Mouse (Mus musculus): ENCODE measurements around the gene Tbx15. TPM values are rescaled to one million over a fixed set of nuclear protein-coding genes. Genes with fewer than 3 reads are reported as not detected.

The Tbx15 gene
- total RNA-seq (2022): under 1 TPM; 0.88 to 0.98 (median 0.93) TPM

DNA sequence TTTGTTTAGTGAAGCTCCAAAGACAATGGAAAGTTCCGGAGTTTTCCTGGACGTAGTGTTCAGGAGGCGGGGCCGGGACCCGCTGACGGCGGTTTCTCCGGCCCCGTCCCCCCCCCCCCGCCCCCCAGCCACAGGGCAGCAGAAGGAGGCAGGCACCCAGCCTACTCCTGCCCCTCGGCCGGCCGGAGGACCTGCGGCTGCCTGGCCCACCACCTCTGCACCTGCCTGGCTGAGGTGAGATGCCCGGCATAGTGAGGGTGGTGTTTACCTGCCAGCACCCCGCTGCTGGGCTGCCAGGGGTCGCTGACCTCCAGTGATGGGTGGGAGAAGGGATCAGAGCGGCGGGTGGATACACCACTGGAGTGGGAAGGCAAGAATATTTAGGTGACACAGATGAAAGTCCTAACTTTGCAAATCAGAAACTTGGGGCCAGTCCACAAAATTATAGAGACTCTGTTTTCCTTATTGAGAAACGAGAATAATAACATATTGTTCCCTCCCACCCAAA is at the start of gene Tbx15:
Tbx15 (plus strand) TSS at position 169 of the 508 bp plus-strand sequence.
- DNase-seq (ENCODE audit: low spot score): no peak

GRCm38 (mm10) chr3:99193576-99193975 is 46.6 kb upstream of the Tbx15 start:
- DNase-seq (ENCODE audit: low spot score): no peak

GRCm38 (mm10) chr3:99203331-99203730 is 36.9 kb upstream of the Tbx15 start:
- no peak for DNase-seq (ENCODE audit: low spot score)

DNA sequence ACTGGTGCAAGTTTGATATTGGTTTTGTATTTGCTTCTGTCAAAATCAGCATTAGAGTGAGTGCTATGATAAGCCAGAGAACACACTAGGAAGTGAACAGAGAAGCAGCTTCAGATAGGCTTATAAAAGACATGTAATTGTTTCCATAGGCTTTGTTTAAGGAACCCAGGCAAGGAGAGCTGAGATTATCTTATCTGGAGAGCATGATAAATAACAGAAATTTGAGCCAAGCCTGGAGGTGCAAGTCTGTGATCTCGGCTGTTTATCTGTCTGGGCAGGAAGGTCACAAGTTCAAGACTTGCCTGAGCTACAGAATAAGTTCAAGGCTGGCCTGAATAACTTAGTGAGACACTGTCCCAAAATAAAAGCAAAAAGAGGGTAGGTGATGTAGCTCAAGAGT is 31.8 kb upstream of the Tbx15 start:
- no peak for DNase-seq (ENCODE audit: low spot score)

DNA sequence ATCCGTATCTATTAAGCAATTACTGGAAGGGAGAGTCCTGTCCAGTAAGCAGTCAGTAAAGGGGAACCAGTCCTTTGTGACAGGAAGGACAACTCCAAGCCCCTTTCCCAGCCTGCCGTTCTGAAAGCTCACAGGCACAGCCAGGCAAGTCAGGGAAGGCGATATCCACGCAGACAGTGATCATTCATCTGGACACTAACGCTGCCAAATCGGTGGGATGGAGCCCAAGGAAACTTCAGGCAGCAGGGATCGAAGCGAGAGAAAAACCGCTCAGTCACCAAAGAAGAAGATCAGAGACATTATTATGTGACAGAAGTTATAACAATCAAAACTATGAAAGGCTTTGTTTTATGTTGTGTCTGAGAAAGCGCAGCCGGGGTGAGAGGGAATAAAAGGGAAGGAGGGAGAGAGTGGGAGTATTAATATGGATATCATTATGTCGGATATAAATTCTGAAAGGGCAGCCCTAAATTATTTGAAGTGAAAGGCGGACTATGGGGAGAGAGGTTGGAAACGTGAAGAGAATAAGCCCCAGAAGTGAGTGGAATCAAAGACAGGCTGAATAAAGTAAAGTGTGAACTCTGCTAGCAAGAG is 29.0 kb upstream of the Tbx15 start:
- no peak for DNase-seq (ENCODE audit: low spot score)

GRCm38 (mm10) chr3:99227807-99228206 is 12.4 kb upstream of the Tbx15 start:
- no peak for DNase-seq (ENCODE audit: low spot score)

DNA sequence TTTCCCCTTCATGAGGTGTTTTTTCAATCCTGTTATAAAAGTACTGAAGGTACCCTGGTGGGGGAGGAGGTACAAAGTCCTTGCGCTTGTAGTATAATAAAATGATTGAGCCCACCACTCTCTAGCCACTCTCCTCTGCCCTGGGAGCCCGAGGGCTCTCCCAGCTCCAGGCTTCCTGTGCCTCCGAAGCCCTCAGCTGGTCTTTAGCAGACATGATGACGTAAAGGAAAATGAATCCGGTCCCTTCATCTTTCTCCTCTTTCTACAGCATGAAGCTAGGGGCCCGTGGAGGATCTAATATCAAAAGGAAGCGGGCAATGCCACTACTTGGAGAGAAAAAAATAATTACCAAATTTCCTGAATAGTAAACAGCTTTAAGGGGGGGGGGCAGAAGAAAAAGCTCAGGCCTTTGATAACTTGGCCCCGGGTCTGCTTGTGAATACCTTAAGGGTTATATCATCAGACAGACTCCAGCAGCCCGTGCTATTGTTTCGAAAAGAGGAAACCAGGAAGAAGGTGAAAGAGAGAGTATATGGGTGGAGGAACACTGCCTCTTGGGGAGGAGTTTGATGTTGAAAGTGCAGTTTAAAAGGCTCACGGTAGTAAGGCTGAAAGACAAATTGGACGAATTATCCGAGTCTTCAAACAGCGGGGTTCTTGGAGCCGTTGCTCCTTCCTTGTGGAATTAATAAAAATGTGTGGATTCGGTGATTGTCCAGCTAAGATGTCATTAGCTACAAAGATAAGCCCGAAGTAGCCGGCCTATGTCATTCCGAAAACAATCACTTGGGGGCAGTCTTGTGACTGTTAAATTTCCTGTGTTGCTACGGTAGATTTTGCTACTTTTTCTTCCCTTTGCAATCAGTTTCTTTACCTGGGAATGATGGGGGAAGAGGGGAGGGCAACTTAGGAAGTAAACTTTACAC is 6.5 kb upstream of the Tbx15 start:
- peak; percentile 31 for DNase-seq (ENCODE audit: low spot score)

DNA sequence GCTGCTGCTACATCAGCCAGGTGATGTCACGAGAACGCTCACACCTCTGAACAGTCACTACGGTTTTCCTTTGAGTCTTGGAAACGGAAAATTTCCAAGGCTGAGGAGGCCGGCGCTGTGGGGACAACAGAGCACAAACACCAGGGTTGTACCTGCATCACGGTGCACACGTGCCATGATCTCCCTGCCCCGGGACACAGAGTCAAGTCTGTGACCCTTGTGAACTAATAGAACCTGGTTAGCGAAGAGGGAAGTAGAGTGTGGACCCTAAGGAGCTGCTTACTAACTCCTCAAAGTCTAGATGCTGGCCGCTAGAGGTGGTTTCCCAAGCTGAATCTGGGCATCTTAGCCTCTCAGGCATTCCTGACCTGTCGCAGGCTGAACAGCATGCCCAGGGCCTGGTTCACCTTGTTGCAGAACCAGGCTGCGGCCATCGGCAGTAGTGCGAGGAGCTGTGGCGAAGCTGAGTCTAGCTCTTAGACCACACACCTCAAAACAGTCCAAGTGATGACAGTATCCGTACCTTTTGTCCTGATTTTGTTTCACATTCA is 5.8 kb upstream of the Tbx15 start:
- DNase-seq (ENCODE audit: low spot score): no peak

- DNase-seq (ENCODE audit: low spot score): no peak
These were observed 4.9 kb upstream of the Tbx15 start for GRCm38 (mm10) chr3:99235116-99235803.

DNA sequence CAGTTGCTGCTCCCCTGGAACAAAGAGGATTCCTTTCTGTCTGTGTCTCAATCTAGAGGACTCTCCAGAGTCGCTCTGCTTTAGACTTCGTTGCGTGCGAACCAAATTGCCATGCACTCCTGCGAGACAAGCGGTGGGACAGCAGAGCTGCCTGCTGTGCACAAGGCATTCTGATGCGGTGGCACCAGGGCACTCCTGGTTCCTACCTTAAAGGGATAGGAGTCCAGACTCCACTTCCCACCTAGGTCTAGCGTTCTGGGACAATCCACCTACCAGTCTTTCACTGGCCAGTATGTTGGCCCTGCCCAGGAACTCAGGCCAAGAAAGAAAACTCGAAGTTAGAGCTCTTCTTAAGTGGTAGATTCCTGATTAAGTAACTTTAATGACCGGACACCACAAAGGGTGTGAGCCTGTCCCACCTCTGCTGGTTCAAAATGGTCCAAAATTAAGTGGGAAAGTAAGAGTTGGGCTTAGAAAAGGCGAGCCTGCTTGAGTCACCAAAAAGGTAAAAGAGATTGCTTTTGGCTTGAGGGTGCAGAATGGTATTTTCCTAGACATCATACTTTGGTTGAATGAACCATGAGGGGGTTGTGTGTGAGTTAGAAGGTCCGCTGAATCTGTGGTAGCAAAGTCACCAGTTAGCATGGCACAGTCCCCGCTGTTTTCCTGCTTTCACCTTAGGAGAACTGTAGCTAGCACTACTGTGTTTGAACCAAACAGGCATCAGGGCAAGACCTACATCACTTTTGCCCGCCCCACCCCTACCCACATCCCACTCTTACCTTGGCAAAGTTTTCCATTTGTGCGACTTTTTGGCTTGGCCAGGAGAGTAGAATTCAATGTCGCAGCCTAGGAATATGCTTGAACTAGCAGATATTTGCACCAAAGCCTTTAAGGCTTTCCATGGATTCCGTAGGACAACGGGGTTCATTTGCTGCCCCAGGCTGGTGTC is 4.1 kb upstream of the Tbx15 start:
- no peak for DNase-seq (ENCODE audit: low spot score)

- DNase-seq (ENCODE audit: low spot score): no peak
These were observed 1.5 kb upstream of the Tbx15 start for GRCm38 (mm10) chr3:99238691-99239090.

DNA sequence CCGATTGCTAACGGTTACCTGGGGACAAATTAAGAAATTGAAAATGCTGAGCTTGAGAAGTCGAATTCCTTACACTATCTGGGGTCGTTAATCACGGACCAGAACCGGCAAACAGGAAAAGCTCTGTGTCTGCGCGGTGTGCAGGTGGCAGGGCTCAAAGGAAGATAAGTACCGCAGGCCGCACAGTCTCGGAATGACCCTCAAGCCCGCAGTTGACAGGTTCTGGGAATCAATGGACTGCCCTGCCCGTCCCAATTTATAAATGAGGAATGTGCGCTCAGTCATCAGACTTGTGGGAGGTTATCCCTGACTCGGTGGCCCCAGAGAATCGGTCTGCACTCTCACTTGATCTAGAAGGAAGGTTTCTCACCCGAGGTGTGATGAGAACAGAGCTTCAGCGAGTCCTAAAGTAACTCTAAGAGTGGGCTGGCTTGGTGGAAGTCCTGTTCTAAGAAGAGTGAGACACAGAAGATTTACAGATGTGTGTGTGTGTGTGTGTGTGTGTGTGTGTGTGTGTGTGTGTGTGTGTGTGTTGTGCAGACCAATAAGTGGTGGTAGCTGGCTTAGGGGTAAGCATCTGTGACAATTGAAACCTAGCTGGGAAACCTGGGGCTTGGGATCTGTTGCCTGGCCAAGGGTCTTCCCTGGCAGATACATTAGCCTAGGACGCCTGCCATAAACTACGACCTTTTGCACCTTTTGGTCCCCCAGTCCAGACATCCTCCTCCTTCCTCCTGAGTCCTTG is 708 bp upstream of the Tbx15 start:
- DNase-seq (ENCODE audit: low spot score): no peak

DNA sequence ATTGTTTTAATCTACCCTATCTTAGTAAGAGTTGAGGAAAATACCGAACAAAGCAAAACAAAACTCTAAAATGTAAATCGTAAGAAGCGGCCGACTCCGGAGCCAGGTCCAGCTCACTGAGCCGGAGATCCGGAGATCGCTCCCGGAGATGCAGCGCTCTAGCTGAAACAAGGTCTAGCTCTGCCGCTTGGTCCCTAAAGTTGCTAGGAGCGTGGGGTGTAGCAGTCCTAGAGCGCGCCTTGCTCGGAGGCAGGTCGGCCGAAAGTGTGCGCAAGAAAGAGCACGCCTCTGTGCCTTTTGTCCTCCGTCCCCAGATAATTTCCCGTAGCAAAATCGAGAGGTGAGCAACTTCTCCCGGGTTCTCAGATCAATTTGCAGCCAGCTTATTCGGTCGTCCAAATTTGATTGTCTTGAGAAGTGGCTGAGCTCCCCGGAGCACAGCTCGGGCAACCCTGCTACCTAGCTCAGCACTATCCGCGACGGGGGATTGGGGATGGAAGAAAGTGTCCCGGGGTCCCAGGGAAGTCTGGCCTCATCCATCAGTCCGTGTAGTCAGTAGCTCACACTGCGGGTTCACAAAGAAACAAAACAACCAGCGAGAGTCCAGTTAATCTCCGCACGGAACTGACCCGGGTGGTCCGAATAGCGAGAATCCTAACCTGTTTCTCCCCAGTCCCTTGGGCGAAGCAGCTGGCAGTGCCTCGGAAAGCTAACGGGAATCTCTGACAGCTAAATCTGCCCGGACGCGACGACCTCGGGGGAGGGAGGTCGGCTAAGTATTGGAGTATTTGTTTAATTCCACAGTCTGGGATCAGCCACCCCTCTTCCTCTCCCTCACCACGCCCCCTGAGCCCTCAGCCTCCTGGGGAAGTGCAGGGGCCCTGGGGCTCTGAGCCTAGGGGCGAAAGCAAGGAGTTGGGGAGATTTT is 894 bp downstream of the Tbx15 start:
- no peak for DNase-seq (ENCODE audit: low spot score)

GRCm38 (mm10) chr3:99242481-99242880 is 2.3 kb downstream of the Tbx15 start:
- DNase-seq (ENCODE audit: low spot score): no peak

DNA sequence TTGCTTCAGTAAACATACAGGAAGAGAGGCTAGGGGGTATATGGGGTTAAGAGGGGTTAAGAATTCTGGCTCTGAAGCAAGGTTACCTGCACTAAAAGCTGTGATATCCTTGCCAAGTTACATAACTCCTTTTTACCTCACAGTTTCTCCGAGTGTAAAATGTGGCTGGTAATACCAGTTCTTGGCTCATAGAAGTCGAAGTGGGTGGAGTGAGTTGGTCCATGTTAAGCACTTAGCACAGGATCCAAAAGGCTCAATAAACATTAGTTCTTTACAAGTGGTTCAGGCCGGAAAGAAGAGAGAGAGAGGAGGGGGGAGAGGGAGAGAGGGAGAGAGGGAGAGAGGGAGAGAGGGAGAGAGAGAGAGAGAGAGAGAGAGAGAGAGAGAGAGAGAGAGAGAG is 5.2 kb downstream of the Tbx15 start:
- no peak for DNase-seq (ENCODE audit: low spot score)

DNA sequence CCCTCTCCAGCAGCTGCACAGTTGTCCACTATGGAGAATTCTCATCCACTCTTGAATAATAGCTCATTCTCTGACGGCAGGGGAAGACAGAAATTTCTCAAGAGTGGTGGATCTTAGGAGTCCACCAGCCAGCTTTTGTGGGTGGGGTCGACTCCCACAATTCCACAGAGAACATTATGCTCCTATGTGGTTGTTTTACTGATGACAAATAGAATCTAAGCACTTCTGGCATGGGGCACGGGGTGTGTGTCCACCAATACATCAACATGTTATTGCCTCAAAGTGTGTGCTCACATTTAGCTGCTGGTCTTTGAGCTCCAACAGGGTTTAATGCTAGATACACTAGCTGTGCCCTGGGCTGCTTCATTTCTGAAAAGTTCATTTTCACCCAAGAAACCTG is 6.4 kb downstream of the Tbx15 start:
- no peak for DNase-seq (ENCODE audit: low spot score)

DNA sequence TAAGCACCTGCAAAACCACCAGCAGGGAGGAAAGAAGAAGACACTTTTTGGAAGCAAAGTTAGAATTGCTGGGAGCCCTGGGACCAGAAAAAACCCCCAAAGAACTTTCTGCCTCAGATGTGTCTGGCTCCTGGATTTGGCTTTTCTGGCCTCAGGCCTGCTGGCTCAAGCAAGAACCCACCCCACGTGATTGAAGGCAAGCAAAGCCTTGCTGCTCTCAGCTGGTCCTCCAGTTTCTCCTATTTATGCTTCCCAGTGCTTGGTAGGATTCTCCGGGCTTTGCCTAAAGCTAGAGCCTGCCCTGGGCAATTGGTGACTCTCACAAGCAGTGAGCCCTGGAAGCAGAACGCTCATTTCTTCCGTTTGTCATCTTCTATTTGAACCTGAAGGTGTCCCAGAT is 7.4 kb downstream of the Tbx15 start:
- DNase-seq (ENCODE audit: low spot score): no peak

GRCm38 (mm10) chr3:99247996-99248801 is 8.0 kb downstream of the Tbx15 start:
- no peak for DNase-seq (ENCODE audit: low spot score)
